Mouse (Mus musculus): ENCODE results near the gene Abhd14a.

DNA sequence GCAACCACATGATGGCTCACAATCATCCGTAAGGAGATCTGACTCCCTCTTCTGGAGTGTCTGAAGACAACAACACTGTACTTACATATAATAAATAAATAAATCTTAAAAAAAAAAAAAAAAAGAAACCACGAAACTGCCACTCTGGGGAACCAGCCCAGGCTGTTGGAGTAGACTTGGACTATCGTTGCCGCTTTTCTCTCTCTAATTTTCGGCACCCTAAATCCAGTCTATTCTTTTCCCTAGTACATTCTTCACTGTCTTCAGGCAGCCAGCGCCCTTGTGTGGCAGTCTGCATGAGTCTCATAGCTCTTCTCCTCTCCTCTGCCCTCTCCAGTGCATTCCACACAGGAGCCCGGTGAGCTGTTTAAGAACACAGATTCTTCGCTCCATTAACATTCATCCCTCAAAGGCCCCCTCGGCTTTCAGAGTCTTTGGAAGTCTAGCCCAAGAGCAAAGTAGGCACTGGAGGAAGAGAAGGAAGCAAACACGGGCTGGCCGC, 18.7 kb downstream of the Abhd14a start:
- TF ChIP-seq CTCF (IDR thresholded peaks at IDR 0.05; ENCODE audit: low read depth) (no peak), EP300 (IDR thresholded peaks at IDR 0.05; ENCODE audit: low read depth) (no peak)

Data from liver, postnatal 0 days (tissue).